Mouse (Mus musculus) limb, embryonic 15.5 days (tissue): ENCODE data around the gene Rogdi. TPM values are rescaled to one million over a fixed set of nuclear protein-coding genes. Genes with fewer than 3 reads are reported as not detected.

Experiments used
- ATAC-seq: fragments of 200-750 bp; cut with Nextera tagmentation; 2 replicates; pipeline ENCODE4 v1.8.0; 2017; ENCODE audit warnings: low read depth, moderate TSS enrichment; ENCODE audit not compliant: insufficient number of reproducible peaks, low FRiP score, low TSS enrichment
- H3K27ac ChIP-seq: fragments of 300-500 bp; sonication (generic); 2 replicates; pipeline ENCODE4 v1.5.1; 2015; ENCODE audit warnings: moderate library complexity, mild to moderate bottlenecking, inconsistent platforms
- H3K27me3 ChIP-seq: fragments of 300-500 bp; sonication (generic); 2 replicates; pipeline ENCODE4 v1.6.1; 2015; ENCODE audit warnings: inconsistent platforms
- H3K36me3 ChIP-seq: fragments of 300-500 bp; sonication (generic); 2 replicates; pipeline ENCODE4 v1.6.1; 2015; ENCODE audit warnings: inconsistent platforms
- H3K4me1 ChIP-seq: fragments of 300-500 bp; sonication (generic); 2 replicates; pipeline ENCODE4 v1.6.1; 2015; ENCODE audit warnings: inconsistent platforms
- H3K4me2 ChIP-seq: fragments of 300-500 bp; sonication (generic); 2 replicates; pipeline ENCODE4 v1.6.1; 2015; ENCODE audit warnings: mild to moderate bottlenecking, inconsistent platforms
- H3K4me3 ChIP-seq: fragments of 300-500 bp; sonication (generic); 2 replicates; pipeline ENCODE4 v1.5.1; 2015; ENCODE audit warnings: mild to moderate bottlenecking, inconsistent platforms
- H3K9ac ChIP-seq: fragments of 300-500 bp; sonication (generic); 2 replicates; pipeline ENCODE4 v1.6.1; 2015; ENCODE audit warnings: inconsistent platforms
- H3K9me3 ChIP-seq: fragments of 300-500 bp; sonication (generic); 2 replicates; pipeline ENCODE4 v1.6.1; 2016; ENCODE audit warnings: inconsistent platforms
- WGBS: fragments of 180-500 bp; shearing (Covaris S2); methylation state at CpG from one replicate; pipeline ENCODE4 v1.1.7; 2015; 5-methylcytosine and 5-hydroxymethylcytosine counted together
- polyA plus RNA-seq: library from polyadenylated mRNA; unstranded; fragments of >200 nt; fragmentation: Nextera tagmentation; extraction: Ambion mirVana; gene quantifications from 2 replicates; pipeline ENCODE4 v1.2.1, GENCODE M21; 2015

Gene Rogdi
- polyA plus RNA-seq, 1 experiment from 2014 or later = 45.0 TPM

DNA sequence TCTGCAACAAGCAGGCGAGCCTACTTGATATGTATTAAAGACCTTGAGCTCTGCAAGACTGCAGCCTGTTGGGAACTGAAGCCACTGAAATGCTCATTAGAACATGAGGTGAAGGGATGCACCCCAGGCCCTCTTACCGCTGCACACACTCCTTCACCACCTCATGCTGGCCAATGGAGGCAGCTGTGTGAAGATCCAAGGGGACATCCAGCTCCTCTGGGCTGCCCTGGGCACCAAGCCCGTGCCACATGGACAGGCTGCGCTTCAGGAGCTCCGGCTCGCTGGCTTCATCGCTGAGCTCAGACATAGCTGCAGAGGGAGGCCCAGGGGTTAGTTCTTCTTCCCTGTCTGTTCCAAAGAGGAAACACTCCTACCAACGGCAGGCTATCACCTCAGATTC lies 53.1 kb downstream of the Rogdi start:
- no peak overlapping the region for H3K27ac ChIP-seq
- no peak overlapping the region for H3K4me3 ChIP-seq
- no peaks in the 10 kb centered on the region for H3K9me3 ChIP-seq
- no peak for ATAC-seq
- no peak overlapping the region for H3K4me2 ChIP-seq
- WGBS = 88% methylated on average over 8 of the region's 8 CpGs
- H3K4me1 ChIP-seq = peaks cover 18% of the 10 kb centered on the region
- no peaks in the 10 kb centered on the region for H3K27me3 ChIP-seq
- no peak overlapping the region for H3K9ac ChIP-seq
- peaks cover 40% of the 10 kb centered on the region for H3K36me3 ChIP-seq

Other genes starting within 250 kb of the Rogdi start
- gene Cdip1, start 223.3 kb downstream of the Rogdi start, polyA plus RNA-seq = 81.8 and 90.5 TPM in 2 replicates
- 0.24 and 0.88 TPM in 2 replicates for gene 4930562C15Rik, start 178.1 kb downstream of the Rogdi start, polyA plus RNA-seq
- gene Ubald1, start 133.2 kb downstream of the Rogdi start, polyA plus RNA-seq = 43.4 and 49.3 TPM in 2 replicates
- gene Mgrn1, start 127.3 kb downstream of the Rogdi start, polyA plus RNA-seq = 85.9 and 89.9 TPM in 2 replicates
- 147 and 151 TPM in 2 replicates for gene Nudt16l1, start 74.8 kb downstream of the Rogdi start, polyA plus RNA-seq
- 63.2 and 67.3 TPM in 2 replicates for gene Anks3, start 49.3 kb downstream of the Rogdi start, polyA plus RNA-seq
- gene Sept12, start 15.7 kb downstream of the Rogdi start, polyA plus RNA-seq = not detected in 2 replicates
- gene Smim22, start 6.3 kb downstream of the Rogdi start, polyA plus RNA-seq = 5.3 and 5.8 TPM in 2 replicates
- gene Glyr1, start 36.3 kb upstream of the Rogdi start, polyA plus RNA-seq = 127 and 132 TPM in 2 replicates
- 16.9 and 19.6 TPM in 2 replicates for gene Ubn1, start 36.5 kb upstream of the Rogdi start, polyA plus RNA-seq
- gene Ppl, start 118.9 kb upstream of the Rogdi start, polyA plus RNA-seq = 72.6 and 79.3 TPM in 2 replicates
- gene Sec14l5, start 133.6 kb upstream of the Rogdi start, polyA plus RNA-seq = 0.09 and 0.29 TPM in 2 replicates
- 21.3 and 21.9 TPM in 2 replicates for gene Nagpa, start 190.5 kb upstream of the Rogdi start, polyA plus RNA-seq
- gene AU021092, start 208.7 kb upstream of the Rogdi start, polyA plus RNA-seq = 3.6 and 3.8 TPM in 2 replicates
- 34.4 and 39.3 TPM in 2 replicates for gene Alg1, start 220.1 kb upstream of the Rogdi start, polyA plus RNA-seq
- gene Eef2kmt, start 242.4 kb upstream of the Rogdi start, polyA plus RNA-seq = 25.1 and 29.2 TPM in 2 replicates